Comparison of ENCODE assay signal across 12 mouse cellular contexts in genomic region chr8:124676661-124677060, GRCm38 (mm10). TPM values are rescaled to one million over a fixed set of nuclear protein-coding genes. Genes with fewer than 3 reads are reported as not detected.
DNase-seq lines count a peak whose midpoint lies in the region; ATAC-seq lines count a peak whose summit lies in the region.
"Had no signal": no experiment of that assay in that cellular context is flagged by ENCODE, and none has a peak within 500 bp of the region (broad histone marks: within the 10 kb centered on the region; RNA-seq: fewer than 3 reads in every experiment).

No protein-coding gene starts in this region.

- H3K9me3 ChIP-seq in hindbrain, embryonic 15.5 days, result no peaks in the 10 kb centered on the region
- no peaks in the 10 kb centered on the region for H3K9me3 ChIP-seq in hindbrain, embryonic 12.5 days (replicated peaks)
- no peaks in the 10 kb centered on the region for H3K9me3 ChIP-seq in neural tube, embryonic 14.5 days (ENCODE audit: control insufficient read depth, low read length)

- 0 out of 2 replicates have a peak, but pooled peaks cover 4% of the 10 kb centered on the region for H3K4me1 ChIP-seq in hindbrain, embryonic 15.5 days (replicated peaks)
- 0 out of 2 replicates have a peak, but pooled peaks cover 2% of the 10 kb centered on the region for H3K4me1 ChIP-seq in hindbrain, embryonic 12.5 days
- H3K4me1 ChIP-seq in neural tube, embryonic 14.5 days (ENCODE audit: control insufficient read depth, insufficient read depth, low read length), result no peaks in the 10 kb centered on the region

- WGBS in hindbrain, embryonic 15.5 days, result 93% methylated on average over 4 of the region's 4 CpGs
- 96% methylated on average over 4 of the region's 4 CpGs for whole genome bisulfite sequencing in hindbrain, embryonic 12.5 days
- WGBS in neural tube, embryonic 14.5 days, result 91% methylated on average over 4 of the region's 4 CpGs

- no peak overlapping the region for H3K4me2 ChIP-seq in hindbrain, embryonic 15.5 days
- no peak overlapping the region for H3K4me2 ChIP-seq in hindbrain, embryonic 12.5 days (replicated peaks)
- H3K4me2 ChIP-seq in neural tube, embryonic 14.5 days (ENCODE audit: low read depth, low read length), result no peak overlapping the region

- no peak overlapping the region for H3K4me3 ChIP-seq in hindbrain, embryonic 15.5 days
- no peak overlapping the region for H3K4me3 ChIP-seq in hindbrain, embryonic 12.5 days
- no peak overlapping the region for H3K4me3 ChIP-seq in neural tube, embryonic 14.5 days (ENCODE audit: low read depth, low read length)

- H3K27ac ChIP-seq in hindbrain, embryonic 15.5 days (replicated peaks), result peak overlapping the region; percentile 79
- H3K27ac ChIP-seq in hindbrain, embryonic 12.5 days, result no peak overlapping the region
- H3K27ac ChIP-seq in neural tube, embryonic 14.5 days (ENCODE audit: low read depth, low read length), result no peak overlapping the region

- H3K9ac ChIP-seq in hindbrain, embryonic 15.5 days, result no peak overlapping the region
- no peak overlapping the region for H3K9ac ChIP-seq in hindbrain, embryonic 12.5 days
- 0 out of 2 replicates have a peak overlapping the region, but pooled peaks have one; percentile 5 for H3K9ac ChIP-seq in neural tube, embryonic 14.5 days (replicated peaks; ENCODE audit: low read depth, low read length)

- H3K27me3 ChIP-seq in hindbrain, embryonic 15.5 days, result no peaks in the 10 kb centered on the region
- no peaks in the 10 kb centered on the region for H3K27me3 ChIP-seq in hindbrain, embryonic 12.5 days
- H3K27me3 ChIP-seq in neural tube, embryonic 14.5 days (ENCODE audit: control insufficient read depth, insufficient read depth, low read length), result no peaks in the 10 kb centered on the region

- DNase-seq in thymus, postnatal 0 days (ENCODE audit: low spot score), result peak; percentile 8
- no peak for DNase-seq in thymus, postnatal 10 days (ENCODE audit: low spot score in 2 of 2)
- peak; percentile 78 to 82 for DNase-seq in cerebellum, postnatal 14 days
- DNase-seq in urinary bladder, postnatal 14 days (ENCODE audit: low spot score), result no peak
- no peak for DNase-seq in MN1 (ENCODE audit: low spot score)
- DNase-seq: heart, adult 18-20 months; kidney, postnatal 10 days; liver; lung, postnatal 14 days had no signal

- peaks cover 49% of the 10 kb centered on the region for H3K36me3 ChIP-seq in hindbrain, embryonic 15.5 days
- H3K36me3 ChIP-seq in hindbrain, embryonic 12.5 days, result peaks cover 76% of the 10 kb centered on the region
- H3K36me3 ChIP-seq in neural tube, embryonic 14.5 days (ENCODE audit: control insufficient read depth, insufficient read depth, low read length), result peaks cover 45% of the 10 kb centered on the region

- 0 out of 2 replicates have a peak, but pooled peaks have one; percentile 12 for ATAC-seq in hindbrain, embryonic 15.5 days (ENCODE audit: low FRiP score, low read depth)
- ATAC-seq in hindbrain, embryonic 12.5 days (ENCODE audit: low FRiP score), result no peak
- ATAC-seq in neural tube, embryonic 14.5 days (ENCODE audit: low read depth), result no peak

RNA-seq across cellular contexts. Expression of gene 2310022B05Rik, which starts 13.5 kb away (rescaled TPM):
- polyA plus RNA-seq in hindbrain, embryonic 15.5 days (2015; fragmentation: Nextera tagmentation; extraction: Ambion mirVana), result 21.0 and 23.8 TPM in 2 replicates
- 26.6 and 31.2 TPM in 2 replicates for polyA plus RNA-seq in hindbrain, embryonic 12.5 days (2016; fragmentation: Nextera tagmentation; extraction: Ambion mirVana)
- 6.7 and 6.9 TPM in 2 replicates for polyA plus RNA-seq in thymus, postnatal 0 days (2015; fragmentation: Nextera tagmentation; extraction: Ambion mirVana)
- polyA plus RNA-seq in neural tube, embryonic 14.5 days (2014; fragmentation: Nextera tagmentation; extraction: Ambion mirVana), result 21.9 and 25.2 TPM in 2 replicates

RNA-seq across cellular contexts. Expression of gene Ttc13, which starts 45.1 kb away (rescaled TPM):
- 61.8 and 66.1 TPM in 2 replicates for polyA plus RNA-seq in hindbrain, embryonic 15.5 days (2015; fragmentation: Nextera tagmentation; extraction: Ambion mirVana)
- polyA plus RNA-seq in hindbrain, embryonic 12.5 days (2016; fragmentation: Nextera tagmentation; extraction: Ambion mirVana), result 61.4 and 62.2 TPM in 2 replicates
- 50.8 and 54.3 TPM in 2 replicates for polyA plus RNA-seq in thymus, postnatal 0 days (2015; fragmentation: Nextera tagmentation; extraction: Ambion mirVana)
- 70.9 and 73.9 TPM in 2 replicates for polyA plus RNA-seq in neural tube, embryonic 14.5 days (2014; fragmentation: Nextera tagmentation; extraction: Ambion mirVana)

RNA-seq across cellular contexts. Expression of gene Arv1, which starts 45.3 kb away (rescaled TPM):
- polyA plus RNA-seq in hindbrain, embryonic 15.5 days (2015; fragmentation: Nextera tagmentation; extraction: Ambion mirVana), result 35.6 and 40.2 TPM in 2 replicates
- 33.4 and 37.7 TPM in 2 replicates for polyA plus RNA-seq in hindbrain, embryonic 12.5 days (2016; fragmentation: Nextera tagmentation; extraction: Ambion mirVana)
- 20.5 and 23.3 TPM in 2 replicates for polyA plus RNA-seq in thymus, postnatal 0 days (2015; fragmentation: Nextera tagmentation; extraction: Ambion mirVana)
- 38.0 and 39.3 TPM in 2 replicates for polyA plus RNA-seq in neural tube, embryonic 14.5 days (2014; fragmentation: Nextera tagmentation; extraction: Ambion mirVana)

Comparison
In these comparisons a context has a peak if more than half of its experiments do, and no peak if none do; other contexts are left out.
1. DNase-seq: peak in thymus, postnatal 0 days (single experiment) and cerebellum, postnatal 14 days (2 of 2); none in thymus, postnatal 10 days (0 of 2), urinary bladder, postnatal 14 days (single experiment) and MN1 (single experiment).